Mouse (Mus musculus) C2C12 (cell line): ENCODE data around the gene Rgs14. TPM values are rescaled to one million over a fixed set of nuclear protein-coding genes. Genes with fewer than 3 reads are reported as not detected.

Experiments used
- H3K27me3 ChIP-seq: one replicate; pipeline ENCODE4 v1.6.1; 2011; ENCODE audit not compliant: control insufficient read depth, insufficient read depth, insufficient read length
- H3K36me3 ChIP-seq: one replicate; pipeline ENCODE4 v1.6.1; 2011; ENCODE audit not compliant: control insufficient read depth, insufficient read depth
- H3K4me3 ChIP-seq: one replicate; pipeline ENCODE4 v1.5.1; 2011; ENCODE audit warnings: mild to moderate bottlenecking, control low read depth; ENCODE audit not compliant: poor library complexity, insufficient read depth, severe bottlenecking
- H3K79me2 ChIP-seq: one replicate; pipeline ENCODE4 v1.6.1; 2011; ENCODE audit not compliant: control insufficient read depth, insufficient read depth
- H3K79me3 ChIP-seq: one replicate; pipeline ENCODE4 v1.6.1; 2011; ENCODE audit warnings: low read depth, control low read depth
- H3ac ChIP-seq: one replicate; pipeline ENCODE3; 2011; ENCODE audit warnings: low read depth; ENCODE audit not compliant: control insufficient read depth, insufficient read length
- CEBPB ChIP-seq: IDR thresholded peaks from one replicate; pipeline ENCODE4 v1.6.1; 2011; ENCODE audit warnings: low read depth, mild to moderate bottlenecking, control low read depth, moderate library complexity
- CTCF ChIP-seq: IDR thresholded peaks from one replicate; pipeline ENCODE4 v1.5.1; 2011; ENCODE audit not compliant: control insufficient read depth, insufficient read depth, insufficient read length
- FOSL1 ChIP-seq: IDR thresholded peaks from one replicate; pipeline ENCODE4 v1.8.0; 2011; ENCODE audit warnings: mild to moderate bottlenecking, low read length; ENCODE audit not compliant: poor library complexity, insufficient read depth, severe bottlenecking
- MAX ChIP-seq: IDR thresholded peaks from one replicate; pipeline ENCODE4 v1.6.1; 2011; ENCODE audit warnings: mild to moderate bottlenecking, control low read depth
- MYOD1 ChIP-seq: IDR thresholded peaks from one replicate; pipeline ENCODE4 v1.6.1; 2011; ENCODE audit warnings: low read depth; ENCODE audit not compliant: control insufficient read depth, insufficient read length
- MYOG ChIP-seq: IDR thresholded peaks from one replicate; pipeline ENCODE4 v1.6.1; 2011; ENCODE audit not compliant: control insufficient read depth, insufficient read length; ENCODE audit errors: extremely low read depth
- USF1 ChIP-seq: IDR thresholded peaks from one replicate; pipeline ENCODE4 v1.6.1; 2011; ENCODE audit warnings: low read depth, mild to moderate bottlenecking, control low read depth, moderate library complexity
- polyA plus RNA-seq: library from polyadenylated mRNA; unstranded; fragments of >200 nt; fragmentation: generic; extraction: Trizol; gene quantifications from one replicate; pipeline ENCODE4 v1.2.1, GENCODE M21; 2012; ENCODE audit warnings: missing spikeins

The Rgs14 gene
- polyA plus RNA-seq, 1 experiment: 0.08 TPM

GRCm38 (mm10) chr13:55413333-55413732, 43.8 kb downstream of the Rgs14 start:
- no peak overlapping the region for H3ac ChIP-seq
- peaks cover 10% of the 10 kb centered on the region for H3K27me3 ChIP-seq
- H3K36me3 ChIP-seq: no peaks in the 10 kb centered on the region
- no peaks in the 10 kb centered on the region for H3K79me2 ChIP-seq
- no peaks in the 10 kb centered on the region for H3K79me3 ChIP-seq
- H3K4me3 ChIP-seq: no peak overlapping the region
- TF ChIP-seq MYOD1 (no peak), MAX (no peak), CEBPB (no peak), FOSL1 (no peak), MYOG (no peak), USF1 (no peak), CTCF (no peak)

GRCm38 (mm10) chr13:55414743-55415380, 45.3 kb downstream of the Rgs14 start, which contains the start of gene Pfn3:
Pfn3 (minus strand) TSS chr13:55415232.
- no peak within 1 kb of the TSS for H3ac ChIP-seq
- H3K4me3 ChIP-seq: no peak within 1 kb of the TSS
- TF ChIP-seq MYOD1: no peak
- TF ChIP-seq FOSL1: no peak
- TF ChIP-seq USF1: no peak
- no peak for TF ChIP-seq CEBPB
- no peak for TF ChIP-seq MYOG
- TF ChIP-seq MAX: no peak
- TF ChIP-seq CTCF: no peak
- peaks cover 9% of the 10 kb centered on the region for H3K27me3 ChIP-seq
- H3K79me2 ChIP-seq: no peaks in the 10 kb centered on the region
- no peaks in the 10 kb centered on the region for H3K36me3 ChIP-seq
- no peaks in the 10 kb centered on the region for H3K79me3 ChIP-seq

GRCm38 (mm10) chr13:55418004-55418403, 48.5 kb downstream of the Rgs14 start:
- Histone ChIP-seq H3K27me3 (peaks cover 25% of the 10 kb centered on the region), H3K79me2 (no peaks in the 10 kb centered on the region), H3K4me3 (no peak overlapping the region), H3K36me3 (no peaks in the 10 kb centered on the region), H3ac (no peak overlapping the region), H3K79me3 (no peaks in the 10 kb centered on the region)
- TF ChIP-seq CEBPB (peak; percentile 95), CTCF (peak; percentile 77), MAX (peak; percentile 93), USF1 (peak; percentile 89), FOSL1 (no peak), MYOG (no peak)

GRCm38 (mm10) chr13:55419142-55419541, 49.6 kb downstream of the Rgs14 start:
- Histone ChIP-seq H3K27me3 (peaks cover 25% of the 10 kb centered on the region), H3ac (no peak overlapping the region), H3K4me3 (no peak overlapping the region), H3K36me3 (no peaks in the 10 kb centered on the region), H3K79me2 (no peaks in the 10 kb centered on the region), H3K79me3 (no peaks in the 10 kb centered on the region)
- TF ChIP-seq MYOG (no peak), MAX (no peak), MYOD1 (no peak), CEBPB (no peak), USF1 (no peak), CTCF (no peak), FOSL1 (no peak)

- no peak overlapping the region for H3K4me3 ChIP-seq
- H3ac ChIP-seq: no peak overlapping the region
- no peaks in the 10 kb centered on the region for H3K79me3 ChIP-seq
- peaks cover 25% of the 10 kb centered on the region for H3K27me3 ChIP-seq
- no peaks in the 10 kb centered on the region for H3K36me3 ChIP-seq
- no peaks in the 10 kb centered on the region for H3K79me2 ChIP-seq
- TF ChIP-seq MYOD1 (no peak), CEBPB (no peak), MYOG (no peak), FOSL1 (no peak), MAX (no peak), CTCF (no peak), USF1 (no peak)
Observed at GRCm38 (mm10) chr13:55420018-55420932, 50.7 kb downstream of the Rgs14 start.
